Mouse (Mus musculus): ENCODE measurements around the gene Ccdc51. TPM values are rescaled to one million over a fixed set of nuclear protein-coding genes. Genes with fewer than 3 reads are reported as not detected.

Ccdc51 gene
- total RNA-seq (2021): 1 to 10 TPM; 8.1 to 8.4 TPM

DNA sequence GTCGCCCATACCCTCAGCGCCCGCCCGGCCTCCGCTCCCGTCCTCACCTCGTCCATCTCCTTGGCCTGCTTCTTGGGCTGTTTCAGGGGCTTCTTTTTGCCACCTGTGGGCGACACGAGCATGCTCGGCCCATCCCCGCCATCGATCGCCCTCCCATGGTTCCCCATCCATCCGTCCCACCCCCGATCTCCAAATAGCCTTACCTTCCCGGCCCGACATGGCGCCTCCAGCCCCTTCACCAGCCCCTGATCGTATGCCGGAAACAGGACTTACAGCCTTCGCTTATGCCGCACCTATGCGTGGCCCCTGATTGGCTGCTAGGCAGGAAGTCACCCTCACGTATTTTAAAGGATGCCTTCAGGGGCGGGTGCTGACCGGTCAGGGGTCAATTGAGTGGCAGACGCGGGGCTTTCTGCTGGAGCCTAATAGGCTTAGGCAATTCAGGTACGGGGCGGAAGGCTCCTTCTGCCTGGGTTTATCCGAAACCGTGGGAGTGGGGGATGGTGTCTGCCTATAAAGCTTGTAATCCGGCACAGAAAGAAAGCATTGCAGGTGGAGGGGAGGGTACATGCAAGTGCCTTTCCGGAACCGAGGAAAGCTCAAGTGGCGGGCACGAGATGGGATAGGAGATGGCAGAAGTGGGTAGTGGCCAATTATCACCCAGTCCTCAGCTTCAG, at the start of gene Ccdc51, which contains the start of gene Tma7:
Ccdc51 (plus strand) TSS at position 370 of the 677 bp plus-strand sequence.
Tma7 (minus strand) TSS at position 464 of the 677 bp plus-strand sequence.
- DNase-seq (ENCODE audit: extremely low spot score in 1 of 2, low spot score in 1 of 2): peak; percentile 68

- no peak for DNase-seq (ENCODE audit: extremely low spot score in 1 of 2, low spot score in 1 of 2)
These were observed 44.0 kb upstream of the Ccdc51 start, which contains the start of gene Shisa5 for GRCm38 (mm10) chr9:109038086-109038895. Gene Shisa5, plus strand, starts transcription at chr9:109038565.

DNA sequence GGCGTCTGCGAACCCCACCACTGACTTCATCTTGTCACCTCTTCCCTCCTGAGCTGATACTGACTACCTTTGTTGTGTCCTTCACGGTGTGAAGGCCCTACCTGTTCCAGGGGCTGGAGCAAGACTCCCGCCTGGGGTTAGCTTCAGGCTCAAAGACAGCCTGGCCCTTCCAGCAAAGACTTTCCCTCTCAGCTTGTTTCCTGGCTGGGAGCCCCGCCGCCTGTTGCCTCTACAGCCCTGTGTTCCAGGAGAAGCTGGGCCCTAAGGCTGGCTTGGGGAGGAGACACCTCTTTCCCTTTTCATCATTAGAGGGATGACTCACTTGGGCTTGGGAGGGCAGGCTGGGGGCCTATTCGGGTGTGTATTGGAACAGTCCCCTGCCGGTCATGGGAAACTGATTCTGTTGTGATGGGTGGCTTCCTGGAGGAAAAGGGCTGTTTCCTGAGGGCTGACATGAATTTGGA, 43.4 kb upstream of the Ccdc51 start:
- no peak for DNase-seq (ENCODE audit: extremely low spot score in 1 of 2, low spot score in 1 of 2)

DNA sequence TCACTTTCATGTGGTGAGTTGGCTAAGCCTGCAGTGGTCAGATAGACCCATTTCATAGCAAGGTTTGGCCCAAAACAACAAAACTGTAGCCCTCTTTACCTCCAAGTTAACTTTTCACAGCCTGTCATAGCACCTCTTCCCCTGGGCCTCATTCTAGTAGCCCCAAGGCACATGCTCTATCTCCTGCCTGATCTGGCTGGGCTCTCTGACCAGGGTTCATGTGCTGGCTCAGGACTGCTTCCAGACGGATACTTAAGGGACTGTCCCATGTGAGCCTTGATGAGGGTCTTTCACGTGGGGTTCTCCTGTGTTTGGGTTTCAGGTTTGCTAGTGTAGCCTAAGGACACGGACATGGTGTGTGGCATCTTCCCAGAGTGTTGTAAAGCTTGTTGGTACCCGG, 42.6 kb upstream of the Ccdc51 start:
- no peak for DNase-seq (ENCODE audit: extremely low spot score in 1 of 2, low spot score in 1 of 2)

- no peak for DNase-seq (ENCODE audit: extremely low spot score in 1 of 2, low spot score in 1 of 2)
These were observed 42.1 kb upstream of the Ccdc51 start for GRCm38 (mm10) chr9:109040216-109040615.

GRCm38 (mm10) chr9:109040906-109041305, 41.4 kb upstream of the Ccdc51 start:
- no peak for DNase-seq (ENCODE audit: extremely low spot score in 1 of 2, low spot score in 1 of 2)

- no peak for DNase-seq (ENCODE audit: extremely low spot score in 1 of 2, low spot score in 1 of 2)
These were observed 40.9 kb upstream of the Ccdc51 start for GRCm38 (mm10) chr9:109041351-109041750.

- peak in 1 of 2 experiments; percentile 39 for DNase-seq (ENCODE audit: extremely low spot score in 1 of 2, low spot score in 1 of 2)
These were observed 36.0 kb upstream of the Ccdc51 start for GRCm38 (mm10) chr9:109046306-109046705.

DNA sequence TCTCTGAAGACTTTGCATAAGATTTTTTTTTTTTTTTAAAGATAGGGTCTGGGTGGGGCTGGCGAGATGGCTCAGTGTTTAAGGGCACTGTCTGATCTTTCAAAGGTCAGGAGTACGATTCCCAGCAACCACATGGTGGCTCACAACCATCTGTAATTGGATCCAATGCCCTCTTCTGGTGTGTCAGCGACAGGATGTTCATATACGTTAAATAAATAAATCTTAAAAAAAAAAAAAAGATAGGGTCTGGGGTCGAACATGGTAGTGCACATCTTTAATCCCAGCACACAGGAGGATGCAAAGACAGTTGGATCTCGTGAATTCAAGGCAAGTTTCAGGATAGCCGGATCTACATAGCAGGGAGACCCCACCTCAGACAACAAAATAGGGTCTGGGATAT, 33.0 kb upstream of the Ccdc51 start:
- no peak for DNase-seq (ENCODE audit: extremely low spot score in 1 of 2, low spot score in 1 of 2)

- no peak for DNase-seq (ENCODE audit: extremely low spot score in 1 of 2, low spot score in 1 of 2)
These were observed 32.2 kb upstream of the Ccdc51 start for GRCm38 (mm10) chr9:109049996-109050673.

GRCm38 (mm10) chr9:109050674-109050997, 31.7 kb upstream of the Ccdc51 start:
- no peak for DNase-seq (ENCODE audit: extremely low spot score in 1 of 2, low spot score in 1 of 2)

- DNase-seq (ENCODE audit: extremely low spot score in 1 of 2, low spot score in 1 of 2): no peak
These were observed 31.2 kb upstream of the Ccdc51 start for GRCm38 (mm10) chr9:109051011-109051501.

- no peak for DNase-seq (ENCODE audit: extremely low spot score in 1 of 2, low spot score in 1 of 2)
These were observed 30.4 kb upstream of the Ccdc51 start for GRCm38 (mm10) chr9:109051651-109052489.

GRCm38 (mm10) chr9:109052490-109053260, 29.6 kb upstream of the Ccdc51 start:
- DNase-seq (ENCODE audit: extremely low spot score in 1 of 2, low spot score in 1 of 2): no peak

DNA sequence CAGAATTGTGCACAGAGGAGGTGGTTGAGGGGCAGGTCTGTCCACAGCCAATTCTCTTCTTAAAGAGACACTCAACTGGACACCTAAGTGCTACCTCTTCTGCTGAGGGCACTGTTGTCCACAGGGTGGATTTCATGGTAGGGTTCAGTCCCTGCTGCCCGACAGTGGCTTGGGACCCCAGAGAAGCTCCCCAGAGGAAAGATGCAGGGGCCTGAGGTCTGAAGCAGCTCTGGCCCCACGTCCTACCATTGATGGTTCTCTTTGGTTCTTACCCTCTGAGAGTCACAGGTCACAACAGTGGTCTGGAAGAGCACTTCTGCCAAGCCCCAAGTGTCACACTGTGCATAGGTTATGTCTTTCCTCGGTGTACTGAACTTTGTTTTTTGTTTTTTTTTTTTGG, 28.9 kb upstream of the Ccdc51 start:
- no peak for DNase-seq (ENCODE audit: extremely low spot score in 1 of 2, low spot score in 1 of 2)

DNA sequence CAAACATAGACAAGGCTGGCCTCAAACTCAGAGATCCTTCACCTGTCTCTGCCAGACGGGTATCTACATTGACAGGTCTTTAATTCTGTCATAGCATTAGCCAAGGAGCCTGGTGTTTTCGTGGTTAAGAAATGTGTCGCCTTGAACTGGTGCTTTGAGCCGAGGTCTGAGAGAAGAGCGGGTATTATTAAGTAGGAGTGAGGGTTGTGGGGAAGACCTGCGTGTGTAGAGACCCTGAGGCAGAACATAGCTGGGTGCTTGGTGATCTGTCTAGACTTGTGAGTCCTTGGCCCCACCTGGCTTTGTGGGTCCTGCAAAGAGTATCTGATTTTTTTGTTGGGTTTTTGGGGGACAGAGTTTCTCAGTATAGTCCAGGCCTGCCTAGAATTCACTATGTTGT, 28.4 kb upstream of the Ccdc51 start:
- DNase-seq (ENCODE audit: extremely low spot score in 1 of 2, low spot score in 1 of 2): no peak

- DNase-seq (ENCODE audit: extremely low spot score in 1 of 2, low spot score in 1 of 2): peak in 1 of 2 experiments; percentile 49
These were observed 27.6 kb upstream of the Ccdc51 start for GRCm38 (mm10) chr9:109054712-109055111.

DNA sequence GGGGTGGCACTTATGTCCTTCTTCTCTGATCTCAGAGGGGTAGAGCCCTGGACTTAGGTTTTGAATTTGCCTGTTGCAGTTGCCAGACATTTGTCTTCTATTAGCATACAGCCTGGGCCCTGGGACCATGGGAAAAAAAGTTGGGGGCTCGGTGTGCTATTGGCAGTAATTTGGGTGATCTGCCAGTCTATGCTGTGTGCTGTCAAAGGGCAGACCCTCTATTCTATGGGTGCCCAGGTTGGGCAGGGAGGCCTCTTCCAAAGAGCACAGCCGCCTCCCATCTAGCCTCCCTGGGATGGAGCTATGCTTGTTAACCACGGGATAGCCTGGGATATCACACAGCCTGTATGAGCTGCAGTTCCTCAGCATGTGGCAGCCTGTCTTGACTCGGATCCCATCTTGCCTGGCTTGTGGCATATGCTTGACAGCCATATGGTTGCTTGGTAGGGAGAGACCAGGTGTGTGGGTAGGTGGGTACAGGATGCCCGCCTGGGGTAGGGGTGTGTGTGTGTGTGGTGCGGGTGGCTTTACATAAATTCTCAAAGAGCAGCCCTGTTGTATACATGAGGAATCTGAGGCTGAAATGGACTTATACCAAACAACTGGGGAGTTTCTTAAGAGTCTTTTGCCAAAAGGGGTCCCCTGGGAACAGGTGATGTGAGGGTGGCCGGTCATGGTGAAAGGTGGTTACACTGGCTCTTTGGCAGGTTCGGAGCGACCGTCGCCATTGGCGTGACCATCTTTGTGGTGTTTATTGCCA, 26.8 kb upstream of the Ccdc51 start:
- no peak for DNase-seq (ENCODE audit: extremely low spot score in 1 of 2, low spot score in 1 of 2)

Data from layer of hippocampus, postnatal 25 days (tissue).